24 mouse cellular contexts compared by ENCODE assay signal in genomic region chr14:57300530-57300929, GRCm38 (mm10).
"Had no signal": no experiment of that assay in that cellular context is flagged by ENCODE, and none has a peak within 500 bp of the region (broad histone marks: within the 10 kb centered on the region; RNA-seq: fewer than 3 reads in every experiment).

No protein-coding gene starts in this region.

- H3K9me3 ChIP-seq: heart, embryonic 10.5 days; heart, embryonic 12.5 days; hindbrain, embryonic 13.5 days; hindbrain, embryonic 15.5 days; kidney, embryonic 15.5 days; limb, embryonic 13.5 days; limb, embryonic 15.5 days had no signal

- H3K27me3 ChIP-seq: hindbrain, embryonic 13.5 days; hindbrain, embryonic 15.5 days; kidney, embryonic 15.5 days; limb, embryonic 13.5 days; limb, embryonic 15.5 days had no signal

- ATAC-seq: hindbrain, postnatal 0 days; intestine, embryonic 16.5 days had no signal

- DNase-seq: gastrocnemius, adult 2 months; gastrocnemius, postnatal 10 days; gastrocnemius, postnatal 25 days; heart, adult 18-20 months; heart, postnatal 10 days; heart, postnatal 36 days; kidney, adult 11 months; kidney, adult 2 months; kidney, adult 9 months; kidney, postnatal 14 days; kidney, postnatal 36 days; layer of hippocampus, adult 9-11 months; layer of hippocampus, postnatal 36 days; left cerebral cortex, postnatal 4 days had no signal

- H3K36me3 ChIP-seq: heart, embryonic 10.5 days; heart, embryonic 12.5 days; hindbrain, embryonic 13.5 days; hindbrain, embryonic 15.5 days; kidney, embryonic 15.5 days; limb, embryonic 13.5 days; limb, embryonic 15.5 days had no signal

- H3K4me3 ChIP-seq: gastrocnemius, adult 2 months; heart, embryonic 10.5 days; heart, embryonic 12.5 days; hindbrain, embryonic 13.5 days; hindbrain, embryonic 15.5 days; kidney, embryonic 15.5 days; limb, embryonic 13.5 days; limb, embryonic 15.5 days had no signal

- H3K27ac ChIP-seq: gastrocnemius, adult 2 months; heart, embryonic 10.5 days; hindbrain, embryonic 13.5 days; hindbrain, embryonic 15.5 days; hindbrain, postnatal 0 days; kidney, embryonic 15.5 days; kidney, postnatal 0 days; limb, embryonic 13.5 days; limb, embryonic 15.5 days had no signal

- H3K4me1 ChIP-seq: heart, embryonic 12.5 days; hindbrain, embryonic 13.5 days; hindbrain, embryonic 15.5 days had no signal

- H3K9ac ChIP-seq: heart, embryonic 12.5 days; hindbrain, embryonic 13.5 days; hindbrain, embryonic 15.5 days; kidney, embryonic 15.5 days; limb, embryonic 13.5 days; limb, embryonic 15.5 days had no signal

- H3K4me2 ChIP-seq: heart, embryonic 12.5 days; hindbrain, embryonic 13.5 days; hindbrain, embryonic 15.5 days; kidney, embryonic 15.5 days; limb, embryonic 13.5 days; limb, embryonic 15.5 days had no signal
